Mouse (Mus musculus): ENCODE data around the gene Slc35b2. TPM values are rescaled to one million over a fixed set of nuclear protein-coding genes. Genes with fewer than 3 reads are reported as not detected.

Gene Slc35b2
- polyA plus RNA-seq, 1 experiment from 2014 or later, result 124 TPM

GRCm38 (mm10) chr17:45547461-45548190 is 16.0 kb upstream of the Slc35b2 start:
- Histone ChIP-seq H3K9ac (no peak overlapping the region), H3K9me3 (no peaks in the 10 kb centered on the region), H3K36me3 (no peaks in the 10 kb centered on the region), H3K4me1 (replicated peaks) (peaks cover 23% of the 10 kb centered on the region), H3K27ac (no peak overlapping the region), H3K4me2 (replicated peaks) (no peak overlapping the region), H3K4me3 (replicated peaks) (no peak overlapping the region), H3K27me3 (replicated peaks) (peaks cover 63% of the 10 kb centered on the region)
- 79% methylated on average over 5 of the region's 5 CpGs for WGBS
- no peak for ATAC-seq

GRCm38 (mm10) chr17:45548541-45549512 is 14.8 kb upstream of the Slc35b2 start:
- peak overlapping the region; percentile 63 for H3K9ac ChIP-seq
- peak; percentile 37 for ATAC-seq
- H3K4me2 ChIP-seq (replicated peaks), result peak overlapping the region; percentile 94
- no peak overlapping the region for H3K27ac ChIP-seq
- peaks cover 54% of the 10 kb centered on the region for H3K27me3 ChIP-seq (replicated peaks)
- WGBS, result 3% methylated on average over 54 of the region's 68 CpGs
- peak overlapping the region; percentile 70 for H3K4me3 ChIP-seq (replicated peaks)
- no peaks in the 10 kb centered on the region for H3K36me3 ChIP-seq
- no peaks in the 10 kb centered on the region for H3K9me3 ChIP-seq
- peaks cover 23% of the 10 kb centered on the region for H3K4me1 ChIP-seq (replicated peaks)

- ATAC-seq, result peak; percentile 52
- Histone ChIP-seq H3K9ac (peak within 1 kb of the TSS; percentile 63), H3K4me1 (replicated peaks) (peaks cover 15% of the 10 kb centered on the region), H3K4me2 (replicated peaks) (peak within 1 kb of the TSS; percentile 94), H3K36me3 (no peaks in the 10 kb centered on the region), H3K27ac (0 out of 2 replicates have a peak within 1 kb of the TSS, but pooled peaks have one; percentile 23), H3K4me3 (replicated peaks) (peak within 1 kb of the TSS; percentile 70), H3K9me3 (no peaks in the 10 kb centered on the region), H3K27me3 (replicated peaks) (peaks cover 46% of the 10 kb centered on the region)
- 2% methylated on average over 25 of the region's 29 CpGs for WGBS
Measured at GRCm38 (mm10) chr17:45549617-45550181, 14.0 kb upstream of the Slc35b2 start, which contains the start of gene Tmem151b. Tmem151b (minus strand) TSS chr17:45549677.

GRCm38 (mm10) chr17:45550253-45550652 is 13.4 kb upstream of the Slc35b2 start:
- Histone ChIP-seq H3K36me3 (no peaks in the 10 kb centered on the region), H3K4me3 (replicated peaks) (peak overlapping the region; percentile 70; the same call in 1 of the 2 replicates), H3K27me3 (replicated peaks) (peaks cover 40% of the 10 kb centered on the region), H3K9ac (no peak overlapping the region), H3K27ac (no peak overlapping the region), H3K4me1 (replicated peaks) (peaks cover 9% of the 10 kb centered on the region), H3K9me3 (no peaks in the 10 kb centered on the region), H3K4me2 (replicated peaks) (peak overlapping the region; percentile 94)
- WGBS, result 12% methylated on average over 5 of the region's 5 CpGs
- ATAC-seq, result no peak

- Histone ChIP-seq H3K27ac (no peak overlapping the region), H3K4me3 (replicated peaks) (no peak overlapping the region), H3K4me1 (replicated peaks) (peaks cover 10% of the 10 kb centered on the region; the same call in 1 of the 2 replicates), H3K4me2 (replicated peaks) (no peak overlapping the region), H3K27me3 (replicated peaks) (peaks cover 29% of the 10 kb centered on the region), H3K9me3 (no peaks in the 10 kb centered on the region), H3K36me3 (no peaks in the 10 kb centered on the region), H3K9ac (no peak overlapping the region)
- ATAC-seq, result no peak
- WGBS, result 62% methylated on average over 7 of the region's 7 CpGs
Measured at GRCm38 (mm10) chr17:45551249-45551796, 12.4 kb upstream of the Slc35b2 start.

GRCm38 (mm10) chr17:45551816-45552451 is 11.7 kb upstream of the Slc35b2 start:
- 0 out of 2 replicates have a peak, but pooled peaks have one; percentile 40 for ATAC-seq
- WGBS, result 3% methylated on average over 8 of the region's 8 CpGs
- Histone ChIP-seq H3K27ac (no peak overlapping the region), H3K4me1 (replicated peaks) (peaks cover 12% of the 10 kb centered on the region; the same call in 1 of the 2 replicates), H3K4me3 (replicated peaks) (no peak overlapping the region), H3K9me3 (no peaks in the 10 kb centered on the region), H3K36me3 (no peaks in the 10 kb centered on the region), H3K9ac (no peak overlapping the region), H3K4me2 (replicated peaks) (no peak overlapping the region), H3K27me3 (replicated peaks) (peaks cover 28% of the 10 kb centered on the region)

- Histone ChIP-seq H3K9me3 (no peaks in the 10 kb centered on the region), H3K36me3 (no peaks in the 10 kb centered on the region), H3K9ac (no peak overlapping the region), H3K4me2 (replicated peaks) (no peak overlapping the region), H3K27ac (no peak overlapping the region), H3K27me3 (replicated peaks) (peaks cover 20% of the 10 kb centered on the region), H3K4me3 (replicated peaks) (no peak overlapping the region), H3K4me1 (replicated peaks) (peaks cover 17% of the 10 kb centered on the region; the same call in 1 of the 2 replicates)
- WGBS, result 81% methylated on average over 3 of the region's 3 CpGs
- no peak for ATAC-seq
Measured at GRCm38 (mm10) chr17:45553065-45553464, 10.6 kb upstream of the Slc35b2 start.

- H3K4me1 ChIP-seq (replicated peaks), result peaks cover 15% of the 10 kb centered on the region; the same call in 1 of the 2 replicates
- H3K4me2 ChIP-seq (replicated peaks), result no peak overlapping the region
- no peak overlapping the region for H3K9ac ChIP-seq
- ATAC-seq, result no peak
- WGBS, result 32% methylated on average over 1 of the region's 1 CpGs
- H3K9me3 ChIP-seq, result no peaks in the 10 kb centered on the region
- H3K4me3 ChIP-seq (replicated peaks), result no peak overlapping the region
- peaks cover 8% of the 10 kb centered on the region for H3K27me3 ChIP-seq (replicated peaks)
- no peak overlapping the region for H3K27ac ChIP-seq
- H3K36me3 ChIP-seq, result no peaks in the 10 kb centered on the region
Measured at GRCm38 (mm10) chr17:45554420-45554819, 9.3 kb upstream of the Slc35b2 start.

- H3K27ac ChIP-seq, result 0 out of 2 replicates have a peak within 1 kb of the TSS, but pooled peaks have one; percentile 23
- peak within 1 kb of the TSS; percentile 60 for H3K9ac ChIP-seq
- H3K36me3 ChIP-seq, result no peaks in the 10 kb centered on the region
- peak; percentile 92 for ATAC-seq
- H3K9me3 ChIP-seq, result no peaks in the 10 kb centered on the region
- under 1% methylated on average over 45 of the region's 45 CpGs for WGBS
- peaks cover 15% of the 10 kb centered on the region; the same call in 1 of the 2 replicates for H3K4me1 ChIP-seq (replicated peaks)
- H3K4me2 ChIP-seq (replicated peaks), result peak within 1 kb of the TSS; percentile 86
- peak within 1 kb of the TSS; percentile 68 for H3K4me3 ChIP-seq (replicated peaks)
- peaks cover 8% of the 10 kb centered on the region for H3K27me3 ChIP-seq (replicated peaks)
Measured at GRCm38 (mm10) chr17:45555452-45556106, 8.1 kb upstream of the Slc35b2 start, which contains the start of gene Nfkbie. Nfkbie (plus strand) TSS chr17:45555703.

GRCm38 (mm10) chr17:45556107-45556489 is 7.6 kb upstream of the Slc35b2 start:
- Histone ChIP-seq H3K4me2 (replicated peaks) (peak overlapping the region; percentile 86), H3K36me3 (no peaks in the 10 kb centered on the region), H3K4me3 (replicated peaks) (peak overlapping the region; percentile 68), H3K27me3 (replicated peaks) (peaks cover 8% of the 10 kb centered on the region), H3K9ac (peak overlapping the region; percentile 60), H3K9me3 (no peaks in the 10 kb centered on the region), H3K4me1 (replicated peaks) (peaks cover 15% of the 10 kb centered on the region; the same call in 1 of the 2 replicates), H3K27ac (no peak overlapping the region)
- ATAC-seq, result no peak
- WGBS, result 3% methylated on average over 14 of the region's 14 CpGs

Data from intestine, embryonic 15.5 days (tissue).